Mouse (Mus musculus): ENCODE data around the gene 1700056E22Rik. TPM values are rescaled to one million over a fixed set of nuclear protein-coding genes. Genes with fewer than 3 reads are reported as not detected.

1700056E22Rik gene
- polyA plus RNA-seq, 1 experiment from 2014 or later: 2.5 TPM

- no peak for ATAC-seq (replicated peaks; ENCODE audit: insufficient number of reproducible peaks, low FRiP score, low TSS enrichment)
- H3K27ac ChIP-seq (ENCODE audit: low read depth, low read length): no peak overlapping the region
- no peak overlapping the region for H3K9ac ChIP-seq (ENCODE audit: low read depth, low read length)
- H3K9me3 ChIP-seq (replicated peaks; ENCODE audit: control insufficient read depth, low read length): no peaks in the 10 kb centered on the region
- H3K4me3 ChIP-seq (ENCODE audit: low read depth, low read length): no peak overlapping the region
- H3K27me3 ChIP-seq (ENCODE audit: control insufficient read depth, insufficient read depth, low read length): no peaks in the 10 kb centered on the region
- WGBS (ENCODE audit: insufficient replicate concordance): 73% methylated on average over 11 of the region's 11 CpGs
- H3K36me3 ChIP-seq (ENCODE audit: control insufficient read depth, insufficient read depth, low read length): peaks cover 14% of the 10 kb centered on the region
- peaks cover 14% of the 10 kb centered on the region for H3K4me1 ChIP-seq (ENCODE audit: control insufficient read depth, insufficient read depth, low read length)
- H3K4me2 ChIP-seq: no peak overlapping the region
Measured at GRCm38 (mm10) chr1:184066460-184067287, 32.6 kb upstream of the 1700056E22Rik start.

DNA sequence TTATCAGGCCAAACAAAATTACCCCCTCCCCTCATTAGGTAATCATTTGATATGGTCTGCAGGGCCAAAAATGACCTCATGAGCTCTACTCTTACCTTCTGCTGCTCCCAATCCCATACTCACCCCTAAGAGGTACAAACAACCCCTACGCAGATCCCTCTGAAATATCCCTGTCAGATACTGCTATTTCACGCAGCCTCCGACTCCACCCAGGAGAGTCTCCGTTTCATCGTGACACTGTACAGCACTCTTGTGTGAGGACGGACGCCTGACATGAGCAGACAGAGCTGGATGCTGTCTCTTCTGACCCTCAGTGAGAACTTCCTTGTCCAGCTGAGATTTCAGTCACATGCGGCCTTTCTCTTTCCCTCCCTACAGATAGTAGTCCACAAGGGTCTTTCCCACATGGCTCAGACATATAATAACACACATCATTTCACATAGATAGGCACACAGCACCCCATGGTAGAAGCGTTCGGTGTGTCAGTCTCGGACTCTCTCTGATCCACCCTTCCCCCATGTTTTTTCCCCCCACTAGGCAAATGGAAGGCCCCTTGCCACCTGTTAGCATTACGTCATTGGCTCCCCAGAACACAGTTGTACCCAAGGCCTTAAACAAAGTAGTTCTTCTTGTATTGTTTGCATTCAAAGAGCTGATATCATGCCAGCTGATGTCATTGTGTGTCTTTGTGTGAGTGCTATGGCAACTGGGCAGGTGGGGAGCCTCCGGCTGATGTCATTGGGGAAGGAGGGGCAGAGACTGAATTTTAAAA, 31.7 kb upstream of the 1700056E22Rik start:
- Histone ChIP-seq H3K9ac (ENCODE audit: low read depth, low read length) (no peak overlapping the region), H3K4me3 (ENCODE audit: low read depth, low read length) (no peak overlapping the region), H3K36me3 (ENCODE audit: control insufficient read depth, insufficient read depth, low read length) (peaks cover 14% of the 10 kb centered on the region), H3K27ac (ENCODE audit: low read depth, low read length) (no peak overlapping the region), H3K9me3 (replicated peaks; ENCODE audit: control insufficient read depth, low read length) (no peaks in the 10 kb centered on the region), H3K27me3 (ENCODE audit: control insufficient read depth, insufficient read depth, low read length) (no peaks in the 10 kb centered on the region), H3K4me2 (no peak overlapping the region), H3K4me1 (ENCODE audit: control insufficient read depth, insufficient read depth, low read length) (peaks cover 22% of the 10 kb centered on the region)
- 77% methylated on average over 13 of the region's 13 CpGs for WGBS (ENCODE audit: insufficient replicate concordance)
- no peak for ATAC-seq (replicated peaks; ENCODE audit: insufficient number of reproducible peaks, low FRiP score, low TSS enrichment)

DNA sequence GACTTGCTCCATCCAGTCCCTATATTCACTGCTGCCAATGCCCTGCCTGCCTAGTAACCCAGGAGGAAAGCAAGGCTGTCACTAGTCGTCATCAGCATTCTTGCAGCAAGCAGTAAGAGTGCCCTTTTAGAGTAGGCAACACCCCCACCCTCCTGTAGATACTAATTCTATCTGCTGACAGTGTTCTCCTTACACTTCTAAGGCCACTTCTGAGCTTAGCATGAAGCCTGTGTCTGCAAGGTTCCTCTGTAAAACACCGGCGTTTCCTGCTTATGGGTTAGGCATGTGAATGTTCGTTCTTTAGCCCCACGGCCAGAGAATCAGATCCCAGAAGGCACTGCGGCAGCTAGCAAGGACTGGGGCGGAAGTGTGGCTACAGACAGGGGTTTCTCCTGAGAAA, 30.2 kb upstream of the 1700056E22Rik start:
- 54% methylated on average over 7 of the region's 7 CpGs for WGBS (ENCODE audit: insufficient replicate concordance)
- H3K36me3 ChIP-seq (ENCODE audit: control insufficient read depth, insufficient read depth, low read length): peaks cover 7% of the 10 kb centered on the region; the same call in 1 of the 2 replicates
- peaks cover 28% of the 10 kb centered on the region for H3K4me1 ChIP-seq (ENCODE audit: control insufficient read depth, insufficient read depth, low read length)
- 0 out of 2 replicates have a peak overlapping the region, but pooled peaks have one; percentile 2 for H3K4me2 ChIP-seq
- no peaks in the 10 kb centered on the region for H3K27me3 ChIP-seq (ENCODE audit: control insufficient read depth, insufficient read depth, low read length)
- H3K9ac ChIP-seq (ENCODE audit: low read depth, low read length): no peak overlapping the region; the same call in 1 of the 2 replicates
- H3K4me3 ChIP-seq (ENCODE audit: low read depth, low read length): no peak overlapping the region
- peak overlapping the region; percentile 62 for H3K27ac ChIP-seq (ENCODE audit: low read depth, low read length)
- no peaks in the 10 kb centered on the region for H3K9me3 ChIP-seq (replicated peaks; ENCODE audit: control insufficient read depth, low read length)
- ATAC-seq (replicated peaks; ENCODE audit: insufficient number of reproducible peaks, low FRiP score, low TSS enrichment): no peak

- no peak overlapping the region for H3K4me2 ChIP-seq
- no peak overlapping the region for H3K27ac ChIP-seq (ENCODE audit: low read depth, low read length)
- no peak for ATAC-seq (replicated peaks; ENCODE audit: insufficient number of reproducible peaks, low FRiP score, low TSS enrichment)
- H3K9ac ChIP-seq (ENCODE audit: low read depth, low read length): no peak overlapping the region
- H3K4me3 ChIP-seq (ENCODE audit: low read depth, low read length): no peak overlapping the region
- no peaks in the 10 kb centered on the region for H3K27me3 ChIP-seq (ENCODE audit: control insufficient read depth, insufficient read depth, low read length)
- peaks cover 28% of the 10 kb centered on the region for H3K4me1 ChIP-seq (ENCODE audit: control insufficient read depth, insufficient read depth, low read length)
- no peaks in the 10 kb centered on the region for H3K36me3 ChIP-seq (ENCODE audit: control insufficient read depth, insufficient read depth, low read length)
- 82% methylated on average over 1 of the region's 1 CpGs for WGBS (ENCODE audit: insufficient replicate concordance)
- no peaks in the 10 kb centered on the region for H3K9me3 ChIP-seq (replicated peaks; ENCODE audit: control insufficient read depth, low read length)
Measured at GRCm38 (mm10) chr1:184061901-184062300, 27.8 kb upstream of the 1700056E22Rik start.

- Histone ChIP-seq H3K27me3 (ENCODE audit: control insufficient read depth, insufficient read depth, low read length) (no peaks in the 10 kb centered on the region), H3K9me3 (replicated peaks; ENCODE audit: control insufficient read depth, low read length) (no peaks in the 10 kb centered on the region), H3K4me1 (ENCODE audit: control insufficient read depth, insufficient read depth, low read length) (peaks cover 25% of the 10 kb centered on the region), H3K27ac (ENCODE audit: low read depth, low read length) (0 out of 2 replicates have a peak overlapping the region, but pooled peaks have one; percentile 54), H3K36me3 (ENCODE audit: control insufficient read depth, insufficient read depth, low read length) (no peaks in the 10 kb centered on the region), H3K9ac (ENCODE audit: low read depth, low read length) (no peak overlapping the region), H3K4me3 (ENCODE audit: low read depth, low read length) (no peak overlapping the region), H3K4me2 (no peak overlapping the region)
- ATAC-seq (replicated peaks; ENCODE audit: insufficient number of reproducible peaks, low FRiP score, low TSS enrichment): no peak
- 37% methylated on average over 4 of the region's 4 CpGs for WGBS (ENCODE audit: insufficient replicate concordance)
Measured at GRCm38 (mm10) chr1:184060828-184061734, 27.0 kb upstream of the 1700056E22Rik start.

- H3K9ac ChIP-seq (ENCODE audit: low read depth, low read length): no peak overlapping the region
- H3K36me3 ChIP-seq (ENCODE audit: control insufficient read depth, insufficient read depth, low read length): no peaks in the 10 kb centered on the region
- no peaks in the 10 kb centered on the region for H3K9me3 ChIP-seq (replicated peaks; ENCODE audit: control insufficient read depth, low read length)
- WGBS (ENCODE audit: insufficient replicate concordance): 63% methylated on average over 9 of the region's 9 CpGs
- H3K4me2 ChIP-seq: no peak overlapping the region
- no peak for ATAC-seq (replicated peaks; ENCODE audit: insufficient number of reproducible peaks, low FRiP score, low TSS enrichment)
- peaks cover 20% of the 10 kb centered on the region for H3K4me1 ChIP-seq (ENCODE audit: control insufficient read depth, insufficient read depth, low read length)
- no peaks in the 10 kb centered on the region for H3K27me3 ChIP-seq (ENCODE audit: control insufficient read depth, insufficient read depth, low read length)
- no peak overlapping the region for H3K4me3 ChIP-seq (ENCODE audit: low read depth, low read length)
- peak overlapping the region; percentile 7; the same call in 1 of the 2 replicates for H3K27ac ChIP-seq (ENCODE audit: low read depth, low read length)
Measured at GRCm38 (mm10) chr1:184060381-184060780, 26.3 kb upstream of the 1700056E22Rik start.

GRCm38 (mm10) chr1:184059814-184060213, 25.7 kb upstream of the 1700056E22Rik start:
- no peak for ATAC-seq (replicated peaks; ENCODE audit: insufficient number of reproducible peaks, low FRiP score, low TSS enrichment)
- Histone ChIP-seq H3K9me3 (replicated peaks; ENCODE audit: control insufficient read depth, low read length) (no peaks in the 10 kb centered on the region), H3K27me3 (ENCODE audit: control insufficient read depth, insufficient read depth, low read length) (no peaks in the 10 kb centered on the region), H3K4me3 (ENCODE audit: low read depth, low read length) (no peak overlapping the region), H3K4me2 (no peak overlapping the region), H3K27ac (ENCODE audit: low read depth, low read length) (peak overlapping the region; percentile 7; the same call in 1 of the 2 replicates), H3K9ac (ENCODE audit: low read depth, low read length) (no peak overlapping the region), H3K36me3 (ENCODE audit: control insufficient read depth, insufficient read depth, low read length) (no peaks in the 10 kb centered on the region), H3K4me1 (ENCODE audit: control insufficient read depth, insufficient read depth, low read length) (peaks cover 20% of the 10 kb centered on the region)
- 89% methylated on average over 3 of the region's 3 CpGs for WGBS (ENCODE audit: insufficient replicate concordance)

- Histone ChIP-seq H3K27ac (ENCODE audit: low read depth, low read length) (no peak overlapping the region), H3K4me3 (ENCODE audit: low read depth, low read length) (no peak overlapping the region), H3K27me3 (ENCODE audit: control insufficient read depth, insufficient read depth, low read length) (no peaks in the 10 kb centered on the region), H3K9ac (ENCODE audit: low read depth, low read length) (no peak overlapping the region), H3K4me2 (no peak overlapping the region), H3K4me1 (ENCODE audit: control insufficient read depth, insufficient read depth, low read length) (peaks cover 20% of the 10 kb centered on the region), H3K9me3 (replicated peaks; ENCODE audit: control insufficient read depth, low read length) (no peaks in the 10 kb centered on the region), H3K36me3 (ENCODE audit: control insufficient read depth, insufficient read depth, low read length) (no peaks in the 10 kb centered on the region)
- 83% methylated on average over 8 of the region's 8 CpGs for WGBS (ENCODE audit: insufficient replicate concordance)
- no peak for ATAC-seq (replicated peaks; ENCODE audit: insufficient number of reproducible peaks, low FRiP score, low TSS enrichment)
Measured at GRCm38 (mm10) chr1:184058206-184058605, 24.1 kb upstream of the 1700056E22Rik start.

Data from heart, embryonic 11.5 days (tissue).